ENCODE assay signal across 8 mouse cellular contexts in genomic region chrX:102250150-102250890, GRCm38 (mm10). TPM values are rescaled to one million over a fixed set of nuclear protein-coding genes. Genes with fewer than 3 reads are reported as not detected.
DNase-seq lines count a peak whose midpoint lies in the region; ATAC-seq lines count a peak whose summit lies in the region.

No protein-coding gene starts in this region.

- DNase-seq in embryo, embryonic 9.5 days (ENCODE audit: extremely low spot score): peak; percentile 28
- DNase-seq in hindbrain, embryonic 10.5 days (ENCODE audit: low spot score): peak; percentile 42
- peak; percentile 4 for DNase-seq in right cerebral cortex, postnatal 25 days
- DNase-seq in spleen, adult 12 weeks (ENCODE audit: low spot score): no peak

- ATAC-seq in megakaryocyte, adult 5-6 weeks (ENCODE audit: poor library complexity, severe bottlenecking): no peak
- no peak for ATAC-seq in liver, embryonic 15.5 days (ENCODE audit: insufficient read depth)
- ATAC-seq in megakaryocyte progenitor cell, adult 5-6 weeks (replicated peaks; ENCODE audit: poor library complexity): no peak

- H3K4me2 ChIP-seq in liver, embryonic 15.5 days: peak overlapping the region; percentile 60

- no peak overlapping the region for H3K9ac ChIP-seq in liver, embryonic 15.5 days

- no peaks in the 10 kb centered on the region for H3K36me3 ChIP-seq in megakaryocyte, embryonic 14.5 days (replicated peaks; ENCODE audit: low read length)
- no peaks in the 10 kb centered on the region for H3K36me3 ChIP-seq in hindbrain, embryonic 10.5 days
- H3K36me3 ChIP-seq in liver, embryonic 15.5 days (replicated peaks): no peaks in the 10 kb centered on the region

- peaks cover 30% of the 10 kb centered on the region for H3K4me1 ChIP-seq in megakaryocyte, embryonic 14.5 days
- peaks cover 12% of the 10 kb centered on the region; the same call in 1 of the 2 replicates for H3K4me1 ChIP-seq in hindbrain, embryonic 10.5 days (replicated peaks)
- no peaks in the 10 kb centered on the region for H3K4me1 ChIP-seq in liver, embryonic 15.5 days (replicated peaks)

- H3K9me3 ChIP-seq in megakaryocyte, embryonic 14.5 days: peaks cover 34% of the 10 kb centered on the region
- H3K9me3 ChIP-seq in hindbrain, embryonic 10.5 days: no peaks in the 10 kb centered on the region; the same call in 1 of the 2 replicates
- no peaks in the 10 kb centered on the region for H3K9me3 ChIP-seq in liver, embryonic 15.5 days (replicated peaks)

- peak overlapping the region; percentile 89 for H3K4me3 ChIP-seq in megakaryocyte, embryonic 14.5 days (replicated peaks)
- peak overlapping the region; percentile 60 for H3K4me3 ChIP-seq in hindbrain, embryonic 10.5 days
- H3K4me3 ChIP-seq in liver, embryonic 15.5 days (replicated peaks): peak overlapping the region; percentile 49

- H3K27ac ChIP-seq in hindbrain, embryonic 10.5 days: peak overlapping the region; percentile 12; the same call in 1 of the 2 replicates
- no peak overlapping the region for H3K27ac ChIP-seq in liver, embryonic 15.5 days (replicated peaks)

- WGBS in hindbrain, embryonic 10.5 days: 13% methylated on average over 66 of the region's 68 CpGs
- WGBS in liver, embryonic 15.5 days (ENCODE audit: insufficient replicate concordance): 18% methylated on average over 66 of the region's 68 CpGs

- H3K27me3 ChIP-seq in megakaryocyte, embryonic 14.5 days (replicated peaks): peaks cover 90% of the 10 kb centered on the region
- peaks cover 96% of the 10 kb centered on the region for H3K27me3 ChIP-seq in hindbrain, embryonic 10.5 days (ENCODE audit: insufficient read depth, poor library complexity, severe bottlenecking)
- H3K27me3 ChIP-seq in liver, embryonic 15.5 days: peaks cover 83% of the 10 kb centered on the region

RNA-seq across cellular contexts. Expression of gene Cited1, which starts 1.7 kb away (rescaled TPM):
- polyA plus RNA-seq in megakaryocyte, embryonic 14.5 days (2012; ENCODE audit: insufficient read depth, low replicate concordance): not detected in 2 replicates
- total RNA-seq in megakaryocyte, adult 5-6 weeks (2015): 1.9 TPM in 1 of 2 replicates, not detected in the other
- not detected in 2 replicates for total RNA-seq in megakaryocyte, adult 5-6 weeks (2017)
- polyA plus RNA-seq in hindbrain, embryonic 10.5 days (2016; fragmentation: Nextera tagmentation; extraction: Ambion mirVana): 16.1 and 20.6 TPM in 2 replicates
- 49.8 and 51.8 TPM in 2 replicates for polyA plus RNA-seq in liver, embryonic 15.5 days (2015; fragmentation: Nextera tagmentation; extraction: Ambion mirVana)
- total RNA-seq in megakaryocyte progenitor cell, adult 5-6 weeks (2015): not detected in 2 replicates
- total RNA-seq in megakaryocyte progenitor cell, adult 5-6 weeks (2017): not detected in 2 replicates

Comparison
In these comparisons a context has a peak if more than half of its experiments do, and no peak if none do; other contexts are left out.
1. RNA of gene Cited1, which starts 1.7 kb away (polyA plus RNA-seq): 49.8 to 51.8 TPM in liver, embryonic 15.5 days and 16.1 to 20.6 TPM in hindbrain, embryonic 10.5 days; not detected in megakaryocyte, embryonic 14.5 days; every median in the first group is over 10 times any median in the second.
2. Peak in every context shown above with its lines, with median percentiles within 50 percentile points of each other: H3K4me3 ChIP-seq.